11 mouse cellular contexts compared by ENCODE assay signal in the genomic region with DNA sequence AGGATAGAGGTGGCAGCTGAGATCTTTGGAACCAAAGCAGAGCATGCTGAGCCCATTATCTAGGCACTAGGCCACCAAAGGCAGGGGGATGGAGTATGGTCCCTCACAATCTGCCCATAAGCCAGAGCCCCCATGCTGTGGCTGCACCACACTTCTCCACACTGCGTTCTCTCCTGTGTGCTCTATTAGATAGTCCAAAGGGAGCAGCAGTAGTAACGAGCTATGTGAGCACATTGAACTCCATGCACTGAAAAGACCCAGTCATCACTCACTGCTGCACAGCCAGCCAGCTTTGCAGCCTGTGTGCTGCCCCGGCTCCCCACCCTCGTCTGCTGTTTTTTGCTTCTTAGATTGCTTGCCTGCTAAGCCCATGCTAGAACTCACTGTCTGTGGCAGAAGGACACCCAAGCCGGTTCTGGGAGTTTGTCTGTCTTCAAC.
DNase-seq lines count a peak whose midpoint lies in the region; ATAC-seq and TF ChIP-seq lines count a peak whose summit lies in the region.
"Had no signal": no experiment of that assay in that cellular context is flagged by ENCODE, and none has a peak within 500 bp of the region (broad histone marks: within the 10 kb centered on the region; RNA-seq: fewer than 3 reads in every experiment).

No protein-coding gene starts in this region.

- H3K9ac ChIP-seq in kidney, embryonic 15.5 days = no peak overlapping the region
- no peak overlapping the region for H3K9ac ChIP-seq in hindbrain, postnatal 0 days (replicated peaks; ENCODE audit: low read length)
- H3K9ac ChIP-seq: midbrain, embryonic 12.5 days had no signal

- no peak for ATAC-seq in kidney, embryonic 15.5 days (replicated peaks; ENCODE audit: low FRiP score)
- peak; percentile 53 for ATAC-seq in hindbrain, postnatal 0 days
- ATAC-seq: forebrain, embryonic 14.5 days had no signal

- H3K4me3 ChIP-seq in kidney, embryonic 15.5 days (replicated peaks) = no peak overlapping the region
- H3K4me3 ChIP-seq in brown adipose tissue, adult 24 weeks (ENCODE audit: insufficient read depth, low read depth, low read length) = no peak overlapping the region
- H3K4me3 ChIP-seq in hindbrain, postnatal 0 days (ENCODE audit: low read length) = no peak overlapping the region
- H3K4me3 ChIP-seq: midbrain, embryonic 12.5 days had no signal

- no peak for DNase-seq in kidney, postnatal 25 days
- DNase-seq in cerebellum, adult 8-10 months = peak; percentile 50
- DNase-seq in hindbrain, postnatal 0 days (ENCODE audit: low spot score) = peak; percentile 32
- DNase-seq in right cerebral cortex, adult 2 months (ENCODE audit: low spot score in 2 of 2) = no peak
- no peak for DNase-seq in thymus, postnatal 4 days
- DNase-seq: kidney, adult 2 months; liver had no signal

- peaks cover 40% of the 10 kb centered on the region for H3K36me3 ChIP-seq in kidney, embryonic 15.5 days
- H3K36me3 ChIP-seq in hindbrain, postnatal 0 days (ENCODE audit: insufficient read depth, low read length) = peaks cover 7% of the 10 kb centered on the region; the same call in 1 of the 2 replicates

- 0 out of 2 replicates have a peak overlapping the region, but pooled peaks have one; percentile 18 for H3K27ac ChIP-seq in kidney, embryonic 15.5 days
- H3K27ac ChIP-seq in brown adipose tissue, adult 24 weeks (replicated peaks; ENCODE audit: low read depth, low read length) = peak overlapping the region; percentile 7
- peak overlapping the region; percentile 61 for H3K27ac ChIP-seq in hindbrain, postnatal 0 days
- H3K27ac ChIP-seq: midbrain, embryonic 12.5 days had no signal

- no peaks in the 10 kb centered on the region for H3K27me3 ChIP-seq in kidney, embryonic 15.5 days
- H3K27me3 ChIP-seq in hindbrain, postnatal 0 days (ENCODE audit: insufficient read depth, low read length) = no peaks in the 10 kb centered on the region
- H3K27me3 ChIP-seq: midbrain, embryonic 12.5 days had no signal

- no peaks in the 10 kb centered on the region for H3K9me3 ChIP-seq in kidney, embryonic 15.5 days (replicated peaks)
- no peaks in the 10 kb centered on the region for H3K9me3 ChIP-seq in hindbrain, postnatal 0 days (ENCODE audit: low read length)
- H3K9me3 ChIP-seq: midbrain, embryonic 12.5 days had no signal

- WGBS in kidney, embryonic 15.5 days = 71% methylated on average over 5 of the region's 5 CpGs
- WGBS in hindbrain, postnatal 0 days = 35% methylated on average over 5 of the region's 5 CpGs

- no peak for TF ChIP-seq CTCF in hindbrain, postnatal 0 days (IDR thresholded peaks at IDR 0.05; ENCODE audit: low read depth)

- peaks cover 48% of the 10 kb centered on the region for H3K4me1 ChIP-seq in kidney, embryonic 15.5 days
- peaks cover 30% of the 10 kb centered on the region for H3K4me1 ChIP-seq in brown adipose tissue, adult 24 weeks (ENCODE audit: control insufficient read depth, insufficient read depth, insufficient read length, low read length)
- H3K4me1 ChIP-seq in hindbrain, postnatal 0 days (ENCODE audit: insufficient read depth, low read length) = peaks cover 22% of the 10 kb centered on the region
- H3K4me1 ChIP-seq: midbrain, embryonic 12.5 days had no signal

- no peak overlapping the region for H3K4me2 ChIP-seq in kidney, embryonic 15.5 days
- H3K4me2 ChIP-seq in hindbrain, postnatal 0 days (ENCODE audit: low read depth, low read length) = no peak overlapping the region
- H3K4me2 ChIP-seq: midbrain, embryonic 12.5 days had no signal

Comparison
In these comparisons a context has a peak if more than half of its experiments do, and no peak if none do; other contexts are left out.
1. H3K27ac ChIP-seq: peak in every context shown above with its lines; median percentile 61 in hindbrain, postnatal 0 days; 18 in kidney, embryonic 15.5 days; 7 in brown adipose tissue, adult 24 weeks.
2. DNase-seq: peak in cerebellum, adult 8-10 months (single experiment) and hindbrain, postnatal 0 days (single experiment); none in kidney, postnatal 25 days (0 of 2), right cerebral cortex, adult 2 months (0 of 2) and thymus, postnatal 4 days (single experiment).